Mouse (Mus musculus) leukemia stem cell, adult 10-12 weeks (primary cell): Measurements from ENCODE around the gene Atp7b. TPM values are rescaled to one million over a fixed set of nuclear protein-coding genes. Genes with fewer than 3 reads are reported as not detected.

Source experiments
- polyA plus RNA-seq: library from polyadenylated mRNA; stranded (reverse); fragments of >175 nt; gene quantifications from 2 replicates; pipeline ENCODE4 v1.2.3, GENCODE M21; 2012; ENCODE audit warnings: low replicate concordance

Gene Atp7b
- polyA plus RNA-seq, result 27.6 and 40.3 TPM in 2 replicates

GRCm38 (mm10) chr8:22059821-22060445, at the start of gene Atp7b:
Gene Atp7b, minus strand, starts transcription at chr8:22060305.

GRCm38 (mm10) chr8:22060446-22060889, 363 bp upstream of the Atp7b start, which contains the start of gene Alg11:
Gene Alg11, plus strand, starts transcription at chr8:22060721.

GRCm38 (mm10) chr8:21969475-21969874, 90.6 kb downstream of the Atp7b start, which contains the start of gene Ccdc70:
Gene Ccdc70, plus strand, starts transcription at chr8:21969775.

GRCm38 (mm10) chr8:21958414-21958813, 101.7 kb downstream of the Atp7b start, which contains the start of gene Fam90a1a:
Gene Fam90a1a, plus strand, starts transcription at chr8:21958714.

GRCm38 (mm10) chr8:21946462-21946861, 113.6 kb downstream of the Atp7b start, which contains the start of gene Defb13:
Gene Defb13, plus strand, starts transcription at chr8:21946762.

Other genes with a start within 250 kb of the Atp7b start
- not detected in 2 replicates for gene Defb50, start 236.8 kb downstream of the Atp7b start, polyA plus RNA-seq
- gene Defb2, start 220.4 kb downstream of the Atp7b start, polyA plus RNA-seq, result not detected in 2 replicates
- gene Defb10, start 201.4 kb downstream of the Atp7b start, polyA plus RNA-seq, result not detected in 2 replicates
- gene Defb9, start 174.9 kb downstream of the Atp7b start, polyA plus RNA-seq, result not detected in 2 replicates
- gene Defb11, start 153.9 kb downstream of the Atp7b start, polyA plus RNA-seq, result not detected in 2 replicates
- not detected in 2 replicates for gene Defb15, start 127.6 kb downstream of the Atp7b start, polyA plus RNA-seq
- gene Defb35, start 122.0 kb downstream of the Atp7b start, polyA plus RNA-seq, result not detected in 2 replicates
- gene Defb13, start 113.5 kb downstream of the Atp7b start, polyA plus RNA-seq, result not detected in 2 replicates
- not detected in 2 replicates for gene Fam90a1a, start 101.6 kb downstream of the Atp7b start, polyA plus RNA-seq
- gene Ccdc70, start 90.5 kb downstream of the Atp7b start, polyA plus RNA-seq, result not detected in 2 replicates
- gene Alg11, start 416 bp upstream of the Atp7b start, polyA plus RNA-seq, result 0.28 and 1.3 TPM in 2 replicates
- gene Nek5, start 64.7 kb upstream of the Atp7b start, polyA plus RNA-seq, result not detected in 2 replicates
- gene Nek3, start 106.1 kb upstream of the Atp7b start, polyA plus RNA-seq, result 1.0 and 2.4 TPM in 2 replicates
- 6.8 and 7.4 TPM in 2 replicates for gene Ckap2, start 125.5 kb upstream of the Atp7b start, polyA plus RNA-seq
- gene Vps36, start 132.5 kb upstream of the Atp7b start, polyA plus RNA-seq, result 3.2 and 4.8 TPM in 2 replicates
- 0.20 and 0.23 TPM in 2 replicates for gene Thsd1, start 167.0 kb upstream of the Atp7b start, polyA plus RNA-seq
- not detected in 2 replicates for gene Tpte, start 223.1 kb upstream of the Atp7b start, polyA plus RNA-seq